Mouse (Mus musculus): ENCODE measurements around the gene Plscr3.

DNA sequence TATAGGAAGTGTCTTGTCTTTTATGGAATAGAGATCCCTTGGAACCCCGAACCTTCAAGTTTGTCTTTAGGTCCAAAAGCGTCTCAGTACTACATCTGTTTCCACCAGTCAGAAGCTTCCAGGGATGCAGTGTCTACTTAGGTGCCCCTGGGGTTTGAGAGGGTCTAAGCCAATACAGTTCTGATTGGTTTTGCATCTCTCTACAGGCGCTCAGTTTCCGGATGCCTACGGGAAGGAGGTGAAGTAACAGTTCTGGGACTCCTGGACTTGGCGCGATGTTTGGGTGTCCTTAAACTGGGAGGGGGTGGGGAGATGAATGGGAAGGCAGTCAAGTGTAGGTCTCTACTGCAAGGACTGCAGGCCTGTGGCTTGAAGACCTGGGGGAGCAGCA, 7.5 kb upstream of the Plscr3 start:
- TF ChIP-seq CTCF (IDR thresholded peaks at IDR 0.05) (no peak), EP300 (IDR thresholded peaks at IDR 0.05) (no peak)
